Mouse (Mus musculus) kidney, adult 18-20 months (tissue): Measurements from ENCODE around the gene Sos2.
"Not testable (repeated sequence)": the region's sequence is repeated elsewhere in the genome, so short reads cannot be mapped to it uniquely, and the experiment has no call there.

Experiments
- DNase-seq: peaks from one replicate; pipeline ENCODE4 v3.0.0; 2021

Gene Sos2

DNA sequence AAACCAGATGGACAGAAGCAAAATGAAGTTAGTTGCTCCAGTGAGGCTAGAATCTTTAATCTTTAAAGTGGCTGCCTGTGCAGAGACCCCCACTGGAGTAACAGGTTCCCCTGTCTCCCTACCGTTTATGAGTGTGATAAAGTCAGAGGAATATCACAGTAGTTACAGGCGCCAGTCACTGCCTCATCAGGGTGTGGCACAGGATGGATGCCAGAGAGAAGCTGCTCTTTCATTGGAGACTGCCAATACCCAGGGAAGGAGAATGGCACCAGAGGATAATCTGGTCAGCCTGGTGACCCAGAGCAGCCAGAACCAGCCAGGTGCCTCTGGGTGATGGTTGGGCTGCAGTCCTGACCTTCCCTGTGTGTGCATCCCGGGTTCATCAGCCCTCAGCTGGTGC lies 113.4 kb downstream of the Sos2 start:
- DNase-seq: no peak

DNA sequence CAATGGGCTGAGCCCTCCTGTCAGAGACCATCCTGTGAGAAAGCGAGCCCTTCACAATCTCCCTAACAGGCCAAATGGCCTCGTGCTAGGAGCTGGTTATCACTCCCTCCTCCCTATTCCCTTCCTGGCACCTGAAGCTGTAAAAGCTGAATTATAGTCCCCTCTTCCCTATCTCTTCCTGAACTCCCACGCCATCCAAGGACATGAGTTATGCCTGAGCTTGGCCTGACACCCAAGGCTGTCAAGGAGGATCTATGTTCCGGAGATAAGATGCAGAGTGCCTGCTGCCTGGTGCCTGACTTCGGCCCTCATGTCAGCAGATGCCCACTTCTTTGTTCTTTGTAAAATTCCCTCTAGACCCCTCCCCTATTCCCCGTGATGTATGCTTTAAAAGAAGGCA lies 120.6 kb downstream of the Sos2 start:
- not testable (repeated sequence) for DNase-seq

DNA sequence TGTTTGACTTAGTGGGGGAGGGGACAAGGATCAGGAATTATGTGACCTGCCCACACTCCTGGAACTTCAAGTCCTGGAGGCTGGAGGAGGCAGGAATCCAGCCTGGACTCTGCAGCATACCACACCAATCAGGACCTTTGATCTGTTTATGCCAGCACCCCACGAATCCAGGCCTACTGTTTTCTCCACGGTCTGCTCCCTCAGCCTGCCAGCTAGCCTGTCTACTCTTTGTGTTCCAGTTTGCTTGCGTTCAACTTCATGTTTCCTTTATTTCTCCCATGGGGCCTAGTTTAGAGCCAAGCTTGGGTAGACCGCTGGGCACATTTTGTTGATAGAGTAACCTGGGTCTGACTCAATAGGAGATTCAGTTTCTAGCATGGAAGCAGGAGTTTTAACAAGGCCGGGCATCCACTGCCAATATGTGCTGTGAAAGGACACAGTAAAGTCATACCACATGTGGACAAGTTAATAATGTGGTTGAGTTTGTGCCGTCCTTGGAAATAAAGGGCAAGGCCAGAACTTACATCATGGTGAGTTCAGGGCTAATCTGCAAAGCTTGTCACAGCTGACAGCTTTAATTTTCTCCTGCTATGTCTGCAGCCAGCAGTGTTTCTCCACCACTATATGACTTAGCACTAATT lies 125.3 kb downstream of the Sos2 start:
- DNase-seq: peak; percentile 36

DNA sequence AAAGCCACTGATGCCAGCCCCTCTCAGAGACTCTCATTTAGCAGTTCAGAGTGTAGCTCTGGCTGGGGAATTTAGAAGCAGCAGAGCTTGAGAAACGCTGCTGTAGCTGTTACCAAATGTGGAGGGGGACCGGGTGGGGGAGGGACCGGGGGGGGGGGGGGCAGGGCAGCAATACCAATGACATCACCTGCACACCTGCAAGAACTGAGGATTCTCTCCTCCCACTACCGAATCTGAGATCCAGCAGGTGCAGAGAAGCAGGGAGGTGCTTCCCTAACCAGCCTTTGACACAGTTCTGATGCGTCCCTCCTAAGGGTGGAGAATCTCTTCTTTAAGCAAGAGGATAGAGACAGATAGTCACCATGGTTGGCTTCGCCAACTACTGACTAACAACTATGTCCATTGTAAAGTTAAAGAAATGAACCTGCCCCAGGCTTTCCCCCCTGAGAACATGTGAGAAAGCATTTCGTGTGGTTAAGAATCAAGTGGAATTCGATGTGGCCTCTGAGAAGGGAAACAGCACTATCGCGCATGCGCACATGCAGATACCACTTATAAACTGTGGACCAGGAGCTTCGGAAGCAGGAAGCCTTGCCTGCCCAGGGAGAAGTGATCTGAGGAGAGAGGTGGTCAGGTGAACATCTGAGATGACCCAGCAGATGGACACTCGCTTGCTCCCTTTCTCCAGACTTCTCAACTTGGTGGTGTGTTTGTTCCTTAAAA lies 136.0 kb downstream of the Sos2 start:
- DNase-seq: no peak

DNA sequence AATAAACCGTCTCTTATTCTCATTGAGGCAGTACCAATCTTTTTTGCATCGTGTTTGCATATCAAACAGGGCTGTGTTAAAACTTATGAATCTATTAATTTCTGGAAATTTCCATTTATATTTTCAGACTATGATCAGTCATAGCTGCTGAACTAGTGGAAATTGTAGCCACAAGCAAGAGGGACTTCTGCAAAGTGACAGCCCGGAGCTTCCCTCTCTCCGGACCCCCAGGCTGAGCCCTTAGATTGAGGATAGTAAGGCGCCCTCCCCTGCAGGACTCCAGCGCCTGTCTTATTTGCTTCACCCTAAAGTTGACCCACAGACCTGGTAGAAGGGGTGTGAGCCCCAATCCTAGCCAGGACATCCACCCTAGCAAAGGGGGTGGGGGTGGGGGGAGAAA lies 136.7 kb downstream of the Sos2 start:
- DNase-seq: no peak

DNA sequence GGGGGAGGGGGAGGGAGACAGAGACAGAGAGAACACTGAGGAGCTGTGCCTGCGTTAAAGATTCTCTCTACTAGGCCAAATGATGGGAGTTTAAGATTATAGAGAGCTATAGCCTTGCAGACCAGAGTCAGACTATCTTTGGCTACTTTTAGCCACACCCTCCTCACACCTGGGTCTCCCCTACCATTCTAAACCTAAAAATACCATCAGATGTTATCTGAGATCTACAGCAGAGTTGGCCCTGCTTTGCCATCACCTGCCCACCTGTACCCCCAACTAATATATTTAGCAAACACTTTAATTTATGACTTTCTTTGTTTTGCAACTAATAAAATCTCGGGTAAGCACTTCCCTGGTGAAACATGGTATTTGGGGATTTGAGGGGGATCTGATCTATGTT lies 137.1 kb downstream of the Sos2 start:
- no peak for DNase-seq

DNA sequence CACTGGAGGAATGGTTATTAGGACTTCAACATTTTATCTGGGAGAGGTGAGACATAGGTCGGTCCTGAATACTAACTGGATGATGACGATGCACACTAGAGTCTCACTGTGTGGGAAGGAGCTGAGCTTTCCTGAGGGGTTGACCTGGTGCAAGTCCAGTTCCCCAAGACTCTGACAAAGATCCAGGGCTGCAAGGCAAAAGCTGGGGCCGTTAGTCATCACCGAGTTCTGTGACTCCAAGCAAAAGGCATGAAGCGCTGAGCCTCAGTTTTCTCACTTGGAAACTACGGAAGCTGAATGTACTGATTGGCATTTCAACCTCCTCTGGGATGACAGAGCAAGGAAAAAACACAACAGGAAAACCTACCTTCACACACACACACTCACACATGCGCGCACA lies 139.3 kb downstream of the Sos2 start:
- DNase-seq: no peak

DNA sequence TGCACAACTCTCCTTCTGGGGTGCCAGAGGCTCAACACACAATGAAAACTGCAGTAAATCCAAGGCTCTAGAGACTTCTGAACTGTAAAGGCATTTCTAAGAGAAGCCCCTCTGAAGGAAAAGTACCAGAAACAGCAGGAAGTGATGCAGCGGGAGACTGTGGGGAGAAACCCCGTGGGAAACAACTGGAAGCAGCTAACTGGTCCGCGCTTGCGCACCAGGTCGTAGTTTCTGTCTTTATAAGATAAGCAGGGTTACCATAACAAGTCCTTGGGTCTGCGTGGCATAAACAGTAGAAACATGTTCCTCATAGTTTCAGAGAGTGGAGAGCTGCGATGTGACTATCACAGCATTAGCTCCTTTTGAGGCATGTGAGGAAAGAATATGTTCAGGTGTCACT lies 140.0 kb downstream of the Sos2 start:
- no peak for DNase-seq

DNA sequence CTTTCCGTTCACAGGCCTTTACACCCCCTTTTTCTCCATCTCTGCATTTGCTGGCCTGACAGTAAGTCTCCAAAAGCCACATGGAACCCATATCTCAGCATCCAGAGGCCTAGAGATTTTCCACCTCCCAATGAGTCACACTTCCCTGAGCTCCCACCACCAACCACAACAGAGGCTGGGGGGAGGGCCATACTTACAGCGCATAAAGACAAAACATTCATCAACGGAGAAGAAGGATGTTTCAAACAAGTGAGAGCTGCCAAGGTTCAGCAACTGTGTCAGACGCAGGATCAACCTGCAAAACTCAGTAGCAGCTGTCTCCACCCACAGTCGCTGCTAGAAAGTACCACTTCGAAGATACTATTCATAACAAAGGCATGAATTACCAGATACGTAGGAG lies 142.3 kb downstream of the Sos2 start:
- no peak for DNase-seq

DNA sequence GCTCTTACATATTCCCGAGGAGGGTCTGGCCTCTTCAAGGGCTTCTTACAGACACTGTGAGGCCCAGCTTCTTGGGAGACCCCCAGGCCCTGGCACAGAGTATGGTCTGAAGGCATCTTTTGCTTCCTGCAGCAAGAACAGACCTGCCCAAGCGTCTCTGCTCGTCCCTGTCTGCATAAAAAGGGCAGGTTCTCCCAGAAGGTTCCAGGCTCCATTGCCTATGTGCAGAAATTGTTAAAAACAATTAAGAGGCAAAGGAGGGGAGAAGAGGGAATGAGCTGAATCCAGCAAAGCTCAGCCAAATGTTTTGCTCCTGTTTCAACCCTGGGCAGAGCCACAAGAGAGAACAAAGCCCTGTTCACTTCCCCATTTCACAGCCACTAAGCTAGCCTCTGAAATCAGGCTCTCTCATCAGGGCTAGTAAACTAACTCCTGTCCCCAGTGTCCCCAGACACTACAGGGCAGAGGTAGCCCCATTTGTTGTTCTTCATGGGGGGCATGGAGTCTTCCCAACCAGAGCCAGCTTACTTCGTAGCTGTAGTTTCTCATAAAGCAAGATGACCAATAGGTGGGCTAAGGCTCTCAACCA lies 143.2 kb downstream of the Sos2 start:
- DNase-seq: no peak

DNA sequence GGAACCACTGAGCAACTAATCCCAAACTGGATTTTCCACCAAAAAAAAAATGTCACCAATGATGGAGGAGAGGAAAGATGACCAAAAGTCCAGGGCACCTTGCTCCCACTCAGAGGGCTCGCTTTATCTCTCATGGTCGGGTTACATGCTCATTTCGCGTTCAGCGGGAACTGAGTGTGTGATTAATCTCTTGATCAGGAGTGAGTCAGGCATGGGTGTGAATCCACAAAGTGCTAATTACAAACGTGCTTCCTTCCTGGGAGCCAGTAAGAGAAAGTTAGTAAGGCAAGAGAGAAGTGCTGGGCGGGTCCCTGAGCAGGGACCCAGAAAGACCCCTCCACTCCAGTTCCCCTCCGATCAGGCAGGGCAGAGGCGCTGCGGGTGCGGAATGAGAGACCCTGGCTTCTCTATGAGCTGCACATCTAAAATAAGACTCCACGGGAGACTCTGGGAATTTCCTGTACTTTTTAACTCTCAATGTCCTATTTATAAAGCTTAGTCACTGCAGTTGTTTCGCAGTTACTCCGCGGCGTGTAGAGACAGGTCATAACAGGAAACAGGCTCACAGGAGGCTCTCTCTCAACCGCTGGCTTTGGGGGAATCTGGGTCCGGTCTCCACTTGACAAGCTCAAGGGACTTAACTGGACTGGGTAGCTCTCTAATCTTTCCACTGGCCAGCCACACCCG lies 143.8 kb downstream of the Sos2 start:
- peak; percentile 41 for DNase-seq

DNA sequence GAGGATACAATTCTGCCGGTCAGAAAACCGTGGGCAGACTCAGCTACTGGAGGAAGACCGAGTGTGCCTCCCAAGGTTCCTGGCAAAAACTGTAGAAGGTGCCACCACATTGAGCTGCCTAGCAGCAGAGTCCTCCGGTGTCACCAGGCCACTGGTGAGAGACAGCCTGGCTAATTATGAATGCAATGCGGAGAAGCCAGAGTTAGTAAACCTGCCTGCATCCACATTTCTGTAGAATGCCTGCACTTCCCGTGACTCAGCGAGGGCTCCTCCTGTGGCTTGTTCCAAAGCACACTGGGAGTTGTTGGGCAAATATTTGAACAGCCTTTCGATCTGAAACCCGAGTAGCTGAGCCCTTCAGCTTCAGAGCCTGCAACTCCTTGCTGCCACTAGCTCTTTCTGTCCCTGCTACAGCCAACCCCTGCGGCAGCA lies 144.4 kb downstream of the Sos2 start:
- DNase-seq: peak; percentile 40

DNA sequence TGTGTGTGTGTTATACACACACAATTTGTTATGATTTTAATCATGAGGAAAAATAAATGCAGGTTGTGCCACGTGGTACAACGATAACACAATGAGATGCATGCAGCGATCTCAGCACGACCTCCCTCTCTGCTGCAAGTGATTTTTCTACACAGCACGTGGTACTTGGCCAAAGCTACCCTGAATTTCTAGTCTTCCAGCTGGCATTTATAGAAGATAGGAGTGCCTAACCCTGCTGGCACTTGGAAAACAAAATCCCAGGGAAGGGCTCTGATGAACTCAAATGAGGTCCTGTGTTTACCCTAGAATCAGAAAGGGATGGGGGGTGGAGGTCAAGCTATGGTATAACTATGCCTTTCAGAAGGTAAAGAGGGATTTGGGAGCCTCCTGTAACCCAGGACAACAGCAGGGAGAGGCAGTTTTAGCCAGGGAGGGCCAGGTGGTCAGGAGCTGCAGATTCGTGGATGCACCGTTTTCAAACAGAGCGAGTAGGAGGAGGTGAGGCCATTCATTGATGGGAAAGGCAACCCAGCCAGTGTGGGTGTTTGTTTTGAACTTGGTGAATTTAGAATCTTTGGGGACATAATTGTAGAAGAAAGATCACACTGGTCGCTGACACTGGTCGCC lies 144.9 kb downstream of the Sos2 start:
- no peak for DNase-seq
